ENCODE assay signal across 6 mouse cellular contexts in genomic region chr11:86738308-86738707, GRCm38 (mm10). TPM values are rescaled to one million over a fixed set of nuclear protein-coding genes. Genes with fewer than 3 reads are reported as not detected.
DNase-seq lines count a peak whose midpoint lies in the region; ATAC-seq and TF ChIP-seq lines count a peak whose summit lies in the region.
"Not testable (repeated sequence)": the region's sequence is repeated elsewhere in the genome, so short reads cannot be mapped to it uniquely, and the experiment has no call there.

No protein-coding gene starts in this region.

- WGBS in heart, postnatal 0 days = 92% methylated on average over 1 of the region's 1 CpGs
- WGBS in liver, embryonic 14.5 days (ENCODE audit: insufficient replicate concordance) = 85% methylated on average over 1 of the region's 1 CpGs
- 100% methylated on average over 1 of the region's 1 CpGs for WGBS in macrophage (ENCODE audit: missing documents)

- H3K36me3 ChIP-seq in MEL (ENCODE audit: control insufficient read depth in 1 of 2, insufficient read depth in 2 of 2, low read length in 2 of 2) = peaks cover 45 to 83% of the 10 kb centered on the region in 2 experiments
- H3K36me3 ChIP-seq in heart, postnatal 0 days (replicated peaks; ENCODE audit: control insufficient read depth, insufficient read depth, low read length) = peaks cover 19% of the 10 kb centered on the region; the same call in 1 of the 2 replicates
- peaks cover 26% of the 10 kb centered on the region for H3K36me3 ChIP-seq in liver, embryonic 14.5 days (replicated peaks; ENCODE audit: control insufficient read depth, insufficient read depth, low read depth)
- peaks cover 24% of the 10 kb centered on the region; the same call in 1 of the 2 replicates for H3K36me3 ChIP-seq in macrophage (ENCODE audit: inconsistent target)

- intact Hi-C loops in left cerebral cortex, adult 2 months (cut with DNase I) = not testable (repeated sequence)

- not testable (repeated sequence) for TF ChIP-seq EP300 in MEL (IDR thresholded peaks at IDR 0.05; ENCODE audit: low read depth in 1 of 2, low read length in 2 of 2); heart, postnatal 0 days (IDR thresholded peaks at IDR 0.05; ENCODE audit: low read depth); liver, embryonic 14.5 days (IDR thresholded peaks at IDR 0.05; ENCODE audit: low read depth)

- not testable (repeated sequence) for H3K27me3 ChIP-seq in MEL (ENCODE audit: control insufficient read depth in 1 of 2, insufficient read depth in 2 of 2, low read length in 2 of 2); heart, postnatal 0 days (ENCODE audit: control insufficient read depth, insufficient read depth, low read length); liver, embryonic 14.5 days (ENCODE audit: control insufficient read depth, insufficient read depth, low read length)

- H3K9ac ChIP-seq in MEL (ENCODE audit: control insufficient read depth, low read depth, low read length, poor library complexity, severe bottlenecking); heart, postnatal 0 days (replicated peaks; ENCODE audit: low read depth, low read length); liver, embryonic 14.5 days (replicated peaks): not testable (repeated sequence)

- DNase-seq in MEL (ENCODE audit: low read depth, low spot score) = peak; percentile 49
- not testable (repeated sequence) for DNase-seq in heart, postnatal 0 days (ENCODE audit: low spot score); left cerebral cortex, adult 2 months (ENCODE audit: extremely low spot score in 1 of 2, low spot score in 2 of 2); liver, embryonic 14.5 days (ENCODE audit: low read depth in 3 of 3, low spot score in 3 of 3)

- H3K4me1 ChIP-seq in MEL (ENCODE audit: control insufficient read depth in 1 of 2, insufficient read depth in 2 of 2, low read length in 2 of 2) = peaks cover 32 to 47% of the 10 kb centered on the region in 2 experiments
- H3K4me1 ChIP-seq in bone marrow macrophage, adult 2 months (ENCODE audit: control insufficient read depth, insufficient read depth, low read length) = peaks cover 58% of the 10 kb centered on the region
- peaks cover 14% of the 10 kb centered on the region; the same call in 1 of the 2 replicates for H3K4me1 ChIP-seq in heart, postnatal 0 days (ENCODE audit: control insufficient read depth, insufficient read depth)
- peaks cover 45 to 54% of the 10 kb centered on the region in 2 experiments for H3K4me1 ChIP-seq in liver, embryonic 14.5 days (replicated peaks; ENCODE audit: control insufficient read depth in 2 of 2, insufficient read depth in 2 of 2, low read length in 1 of 2)

- TF ChIP-seq RAD21 in MEL (IDR thresholded peaks at IDR 0.05; ENCODE audit: low read depth, low read length) = peak; percentile 21

- not testable (repeated sequence) for H3K4me2 ChIP-seq in heart, postnatal 0 days (ENCODE audit: low read depth, low read length)
- peak overlapping the region; percentile 39 for H3K4me2 ChIP-seq in liver, embryonic 14.5 days (ENCODE audit: low read depth)

- not testable (repeated sequence) for TF ChIP-seq POLR2A in MEL (IDR thresholded peaks at IDR 0.05; ENCODE audit: control insufficient read depth in 1 of 2, insufficient read depth in 1 of 2, low read depth in 1 of 2, low read length in 2 of 2, poor library complexity in 1 of 2); bone marrow macrophage, adult 2 months (IDR thresholded peaks at IDR 0.05; ENCODE audit: borderline replicate concordance, low read depth, low read length)

- not testable (repeated sequence) for ATAC-seq in heart, postnatal 0 days (ENCODE audit: insufficient read depth, low read depth); liver, embryonic 14.5 days (ENCODE audit: insufficient read depth)

- TF ChIP-seq CTCF in MEL (IDR thresholded peaks at IDR 0.05 in 2 of 3, conservative IDR thresholded peaks at IDR 0.05 in 1 of 3; ENCODE audit: control insufficient read depth in 1 of 3, insufficient read depth in 1 of 3, low read depth in 2 of 3, low read length in 3 of 3, poor library complexity in 1 of 3, severe bottlenecking in 1 of 3) = peak in 2 of 3 experiments; percentile 15 to 36; a peak in 1 of 6 replicates
- not testable (repeated sequence) for TF ChIP-seq CTCF in bone marrow macrophage, adult 2 months (IDR thresholded peaks at IDR 0.05; ENCODE audit: low read depth, low read length); heart, postnatal 0 days (IDR thresholded peaks at IDR 0.05; ENCODE audit: low read depth)
- peak; percentile 27 for TF ChIP-seq CTCF in left cerebral cortex, adult 2 months (IDR thresholded peaks at IDR 0.05)
- peak; percentile 43; the same call in 1 of the 2 replicates for TF ChIP-seq CTCF in liver, embryonic 14.5 days (IDR thresholded peaks at IDR 0.05; ENCODE audit: low read depth)

- not testable (repeated sequence) for H3K27ac ChIP-seq in MEL (ENCODE audit: control insufficient read depth, low read depth, low read length); left cerebral cortex, adult 2 months
- H3K27ac ChIP-seq in bone marrow macrophage, adult 2 months (ENCODE audit: insufficient read depth, low read depth, low read length) = peak overlapping the region; percentile 22
- H3K27ac ChIP-seq in heart, postnatal 0 days (ENCODE audit: low read depth) = peak overlapping the region; percentile 20; the same call in 1 of the 2 replicates
- H3K27ac ChIP-seq in liver, embryonic 14.5 days = peak overlapping the region; percentile 41; the same call in 1 of the 2 replicates
- H3K27ac ChIP-seq in macrophage = peak overlapping the region; percentile 54

- peaks cover 59% of the 10 kb centered on the region for H3K79me2 ChIP-seq in MEL (ENCODE audit: control insufficient read depth, insufficient read depth, low read length, poor library complexity)
- H3K79me2 ChIP-seq in macrophage (ENCODE audit: inconsistent target) = peaks cover 100% of the 10 kb centered on the region

- not testable (repeated sequence) for H3K4me3 ChIP-seq in MEL (ENCODE audit: control insufficient read depth in 1 of 2, insufficient read depth in 1 of 2, low read depth in 2 of 2, low read length in 2 of 2); bone marrow macrophage, adult 2 months (ENCODE audit: insufficient read depth, low read length); heart, postnatal 0 days (ENCODE audit: low read depth, low read length); left cerebral cortex, adult 2 months; liver, embryonic 14.5 days (ENCODE audit: insufficient read depth in 1 of 2, low read depth in 2 of 2, low read length in 2 of 2); macrophage (ENCODE audit: inconsistent target)

- not testable (repeated sequence) for H3K9me3 ChIP-seq in MEL (replicated peaks; ENCODE audit: insufficient read depth, low read length); heart, postnatal 0 days (replicated peaks; ENCODE audit: control insufficient read depth, low read length); liver, embryonic 14.5 days (ENCODE audit: control insufficient read depth, low read length)

RNA-seq across cellular contexts. Expression of gene Cltc, which starts 19.1 kb away (rescaled TPM):
- total RNA-seq in MEL (2012; rRNA removed) = 205 and 269 TPM in 2 replicates
- polyA plus RNA-seq in MEL (2012; ENCODE audit: insufficient read depth in 1 of 2, insufficient read length in 2 of 2, low read depth in 1 of 2, low replicate concordance in 2 of 2, missing spikeins in 1 of 2) (100 to 1,000 TPM; 149 to 300 TPM), macrophage (2018) (342 to 483 TPM (median 367 TPM) in 3 replicates)
- 356 and 389 TPM in 2 replicates for polyA plus RNA-seq in bone marrow macrophage, adult 2 months (2012; ENCODE audit: insufficient read depth, insufficient read length, missing spikeins)
- total RNA-seq in heart, postnatal 0 days (2014; rRNA removed; ENCODE audit: low replicate concordance) = 185 and 279 TPM in 2 replicates
- 71.0 and 77.6 TPM in 2 replicates for polyA plus RNA-seq in heart, postnatal 0 days (2015; fragmentation: Nextera tagmentation; extraction: Ambion mirVana)
- 100 to 1,000 TPM; 508 to 527 TPM for total RNA-seq in left cerebral cortex, adult 2 months (2021)
- polyA plus RNA-seq in liver, embryonic 14.5 days (2012; rRNA removed) = 66.9 and 70.0 TPM in 2 replicates
- polyA plus RNA-seq in liver, embryonic 14.5 days (2014; fragmentation: Nextera tagmentation; extraction: Ambion mirVana) = 95.9 and 109 TPM in 2 replicates
- total RNA-seq in macrophage (2018; cell fraction: chromatin; rRNA removed) = 100 to 1,000 TPM; 168 to 617 (median 424) TPM
- 100 to 1,000 TPM; 257 to 670 (median 437) TPM for total RNA-seq in macrophage (2018; cell fraction: cytosol; rRNA removed)
- total RNA-seq in macrophage (2018; cell fraction: nucleus; rRNA removed) = 100 to 1,000 TPM; 263 to 585 (median 427) TPM

RNA-seq across cellular contexts. Expression of gene Ptrh2, which starts 54.5 kb away (rescaled TPM):
- total RNA-seq in MEL (2012; rRNA removed) = 37.3 and 40.3 TPM in 2 replicates
- polyA plus RNA-seq in MEL (2012; ENCODE audit: insufficient read depth in 1 of 2, insufficient read length in 2 of 2, low read depth in 1 of 2, low replicate concordance in 2 of 2, missing spikeins in 1 of 2) = 10 to 100 TPM in 1 of 2 experiments, not detected in 1; 30.0 TPM
- 7.2 and 8.3 TPM in 2 replicates for polyA plus RNA-seq in bone marrow macrophage, adult 2 months (2012; ENCODE audit: insufficient read depth, insufficient read length, missing spikeins)
- 6.5 and 7.1 TPM in 2 replicates for total RNA-seq in heart, postnatal 0 days (2014; rRNA removed; ENCODE audit: low replicate concordance)
- polyA plus RNA-seq in heart, postnatal 0 days (2015; fragmentation: Nextera tagmentation; extraction: Ambion mirVana) = 14.0 and 14.6 TPM in 2 replicates
- 1 to 10 TPM; 7.2 to 7.9 TPM for total RNA-seq in left cerebral cortex, adult 2 months (2021)
- 5.9 and 10.5 TPM in 2 replicates for polyA plus RNA-seq in liver, embryonic 14.5 days (2012; rRNA removed)
- polyA plus RNA-seq in liver, embryonic 14.5 days (2014; fragmentation: Nextera tagmentation; extraction: Ambion mirVana) = 19.2 and 20.9 TPM in 2 replicates
- 1 to 10 TPM in 22 of 26 experiments, under 1 TPM in 4; 0.43 to 8.2 (median 2.4) TPM for total RNA-seq in macrophage (2018; cell fraction: chromatin; rRNA removed)
- total RNA-seq in macrophage (2018; cell fraction: cytosol; rRNA removed) = 1 to 10 TPM; 2.6 to 8.1 (median 6.1) TPM
- total RNA-seq in macrophage (2018; cell fraction: nucleus; rRNA removed) = 1 to 10 TPM in 25 of 26 experiments, under 1 TPM in 1; 0.96 to 9.8 (median 3.0) TPM
- polyA plus RNA-seq in macrophage (2018) = 4.8 to 8.1 TPM (median 5.8 TPM) in 3 replicates

RNA-seq across cellular contexts. Expression of gene Vmp1, which starts 54.7 kb away (rescaled TPM):
- 61.8 and 64.4 TPM in 2 replicates for total RNA-seq in MEL (2012; rRNA removed)
- polyA plus RNA-seq in MEL (2012; ENCODE audit: insufficient read depth in 1 of 2, insufficient read length in 2 of 2, low read depth in 1 of 2, low replicate concordance in 2 of 2, missing spikeins in 1 of 2) (10 to 100 TPM in 1 of 2 experiments, not detected in 1; 94.9 TPM), macrophage (2018) (100 to 184 TPM (median 127 TPM) in 3 replicates)
- polyA plus RNA-seq in bone marrow macrophage, adult 2 months (2012; ENCODE audit: insufficient read depth, insufficient read length, missing spikeins) = 178 and 230 TPM in 2 replicates
- 48.9 and 51.7 TPM in 2 replicates for total RNA-seq in heart, postnatal 0 days (2014; rRNA removed; ENCODE audit: low replicate concordance)
- 72.1 and 77.9 TPM in 2 replicates for polyA plus RNA-seq in heart, postnatal 0 days (2015; fragmentation: Nextera tagmentation; extraction: Ambion mirVana)
- total RNA-seq in left cerebral cortex, adult 2 months (2021) = 100 to 1,000 TPM; 144 to 167 TPM
- 26.9 and 33.1 TPM in 2 replicates for polyA plus RNA-seq in liver, embryonic 14.5 days (2012; rRNA removed)
- polyA plus RNA-seq in liver, embryonic 14.5 days (2014; fragmentation: Nextera tagmentation; extraction: Ambion mirVana) = 94.2 and 98.4 TPM in 2 replicates
- 1,000 to 10,000 TPM in 19 of 26 experiments, 100 to 1,000 TPM in 7; 453 to 1,709 (median 1,185) TPM for total RNA-seq in macrophage (2018; cell fraction: chromatin; rRNA removed)
- 100 to 1,000 TPM in 22 of 26 experiments, 10 to 100 TPM in 4; 78.5 to 270 (median 141) TPM for total RNA-seq in macrophage (2018; cell fraction: cytosol; rRNA removed)
- total RNA-seq in macrophage (2018; cell fraction: nucleus; rRNA removed) = 1,000 to 10,000 TPM in 24 of 26 experiments, 100 to 1,000 TPM in 2; 806 to 3,396 (median 2,155) TPM
